Mouse (Mus musculus) heart, adult 9 months (tissue): ENCODE measurements around the gene Pim1.

Source experiments
- DNase-seq, 2 experiments: peaks; one replicate each; pipeline ENCODE4 v3.0.0; 2022; ENCODE audit warnings: low spot score in 2 of 2

The Pim1 gene

DNA sequence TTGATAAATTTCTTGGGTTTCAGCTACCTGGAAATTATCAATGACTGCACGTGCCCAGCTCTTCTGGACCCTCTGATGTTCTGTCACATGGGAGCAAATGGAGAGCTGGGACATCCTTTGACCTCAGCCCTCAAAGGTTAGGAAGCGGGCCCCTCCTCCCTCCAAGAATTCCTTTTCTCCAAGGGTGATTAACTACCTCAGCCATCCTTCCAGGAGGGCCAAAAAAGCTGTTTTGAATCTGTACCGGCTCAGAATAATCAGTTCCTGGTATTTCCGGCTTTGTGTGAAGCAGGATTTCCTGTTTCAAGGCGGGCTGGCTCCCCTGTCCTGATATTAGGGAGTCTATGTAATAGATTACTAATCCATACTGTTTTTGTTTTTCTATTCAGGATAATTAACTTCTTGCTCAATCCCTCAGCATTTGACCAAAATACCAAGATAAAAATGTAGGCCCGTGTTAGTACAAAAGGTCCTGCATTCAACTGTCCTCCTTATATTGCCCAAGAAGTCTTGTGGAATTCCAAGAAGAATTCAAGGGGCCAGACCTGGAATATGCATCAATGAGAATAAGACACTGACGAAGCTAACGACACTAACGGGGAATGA is 25.0 kb upstream of the Pim1 start:
- no peak for DNase-seq

DNA sequence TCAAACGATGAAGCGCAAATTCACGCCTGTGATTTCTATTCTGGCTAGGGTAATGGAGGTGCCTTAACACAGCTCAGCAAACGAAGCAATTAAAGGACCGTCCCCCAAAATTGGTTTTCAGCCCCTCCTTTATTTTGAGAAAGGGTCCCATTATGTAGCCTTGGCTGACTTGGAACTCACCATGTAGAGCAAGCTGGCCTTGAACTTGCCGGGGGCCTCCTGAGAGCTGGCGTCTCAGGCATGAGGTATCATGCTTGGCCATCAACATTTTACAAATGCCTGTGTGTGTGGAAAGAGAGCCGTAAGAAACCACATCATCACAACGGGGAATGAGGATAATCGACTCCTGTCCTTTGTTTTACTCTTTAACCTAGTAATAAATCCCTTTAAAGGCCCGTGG is 23.5 kb upstream of the Pim1 start:
- DNase-seq = no peak

DNA sequence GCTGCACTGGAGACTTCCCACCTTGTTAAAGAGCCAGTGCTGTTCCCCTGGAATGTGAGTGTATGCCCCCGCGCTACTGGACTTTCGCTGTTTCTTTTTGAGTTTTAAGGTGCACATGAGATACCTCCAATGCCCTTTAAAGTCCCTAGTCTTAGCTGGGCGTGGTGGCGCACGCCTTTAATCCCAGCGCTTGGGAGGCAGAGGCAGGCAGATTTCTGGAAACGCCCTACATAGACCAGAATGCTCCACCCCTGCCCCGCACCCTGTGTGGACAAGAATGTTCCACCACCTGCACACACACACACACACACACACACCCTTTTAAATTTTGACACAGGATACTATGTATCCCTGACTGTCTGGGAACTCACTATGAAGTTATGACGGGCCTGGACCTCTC is 17.1 kb upstream of the Pim1 start:
- DNase-seq = no peak

- DNase-seq = no peak
Observed at GRCm38 (mm10) chr17:29474036-29474435, 16.5 kb upstream of the Pim1 start.

GRCm38 (mm10) chr17:29475142-29475541 is 15.4 kb upstream of the Pim1 start:
- DNase-seq = no peak

DNA sequence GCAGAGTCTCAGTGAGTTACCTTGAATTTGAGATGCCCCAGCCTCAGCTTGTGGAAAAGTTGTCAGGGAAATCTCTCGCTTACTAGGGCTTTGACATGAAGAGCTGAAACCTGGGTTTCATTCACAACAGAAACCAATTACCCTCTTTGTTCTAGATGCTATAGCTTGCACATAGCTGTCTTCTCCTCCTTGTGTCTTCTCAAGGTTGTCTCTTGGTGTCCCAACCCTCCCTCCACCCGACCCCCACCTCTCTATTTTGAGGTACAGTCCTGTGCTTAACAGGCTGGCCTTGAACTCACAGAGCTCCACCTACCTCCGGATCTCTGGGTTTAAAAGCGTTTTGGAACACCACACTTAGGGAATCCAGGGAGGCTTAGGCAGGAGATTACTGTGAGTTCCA is 14.1 kb upstream of the Pim1 start:
- DNase-seq = no peak

GRCm38 (mm10) chr17:29477357-29477756 is 13.2 kb upstream of the Pim1 start:
- no peak for DNase-seq

DNA sequence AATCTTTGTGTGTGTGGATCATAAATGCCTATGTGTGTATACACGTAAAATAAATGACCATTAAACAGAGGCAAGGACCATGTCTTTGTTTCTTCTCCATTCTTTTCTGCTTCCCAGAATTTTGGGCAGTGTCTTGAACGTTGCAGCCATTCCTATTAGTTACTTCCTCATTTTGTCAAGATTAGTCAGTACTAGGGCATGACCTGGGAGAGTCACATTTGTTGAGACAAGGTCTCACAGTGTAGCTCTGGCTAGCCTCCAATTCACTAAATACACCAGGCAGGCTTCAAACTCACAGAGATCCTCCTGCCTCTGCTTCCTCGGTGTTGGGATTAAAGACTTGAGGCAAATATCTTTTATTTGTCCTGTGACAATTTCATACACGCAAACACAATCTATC is 12.3 kb upstream of the Pim1 start:
- DNase-seq = no peak

DNA sequence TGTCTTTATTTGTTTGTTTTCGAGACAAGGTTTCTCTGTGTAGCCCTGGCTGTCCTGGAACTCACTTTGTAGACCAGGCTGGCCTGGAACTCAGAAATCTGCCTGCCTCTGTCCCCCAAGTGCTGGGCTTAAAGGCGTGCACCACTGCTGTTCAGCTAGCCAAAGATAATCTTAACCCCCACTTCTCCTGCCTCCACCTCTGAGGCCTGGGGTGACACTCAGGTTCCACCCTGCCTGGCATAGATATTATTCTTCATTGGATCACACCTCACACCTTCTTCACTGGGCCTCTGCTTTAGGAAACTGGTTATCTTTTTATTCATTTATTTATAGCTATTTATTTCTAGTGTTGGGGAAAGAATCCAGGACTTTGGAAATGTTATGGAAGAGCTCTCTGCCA is 10.3 kb upstream of the Pim1 start:
- DNase-seq = no peak

DNA sequence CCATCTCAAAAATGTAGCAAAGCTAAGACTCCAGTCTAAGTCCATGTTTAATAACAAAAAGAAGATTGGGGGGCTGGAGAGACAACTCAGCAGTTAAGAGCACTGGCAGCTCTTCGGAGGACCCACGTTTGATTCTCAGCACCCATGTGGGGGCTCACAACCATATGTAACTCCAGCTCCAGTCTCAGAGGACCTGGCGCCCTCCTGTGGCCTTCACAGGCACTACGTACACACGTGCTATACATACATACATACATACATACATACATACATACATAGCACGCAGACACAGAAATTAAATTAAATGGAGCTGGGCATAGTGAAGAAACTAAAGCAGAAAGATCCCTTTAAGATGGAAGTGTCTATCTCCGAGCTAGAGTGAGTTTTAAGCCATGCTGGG is 7.9 kb upstream of the Pim1 start:
- no peak for DNase-seq

DNA sequence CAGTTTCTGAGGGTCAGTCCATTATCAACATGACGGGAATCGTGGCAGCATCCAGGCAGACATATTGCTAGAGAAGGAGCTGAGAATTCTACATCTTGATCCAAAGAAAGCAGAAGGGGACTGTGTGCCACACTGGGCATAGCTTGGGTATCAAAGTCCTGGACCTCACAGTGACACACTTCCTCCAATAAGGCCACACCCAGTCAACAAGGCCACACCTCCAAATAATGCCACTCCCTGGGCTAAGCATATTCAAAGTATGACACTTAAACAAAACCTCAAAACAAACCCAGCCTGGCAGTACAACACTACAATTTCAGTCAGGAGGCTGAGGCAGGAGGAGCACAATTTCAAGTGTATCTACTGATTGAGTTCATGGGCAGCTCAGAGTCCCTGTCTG is 7.3 kb upstream of the Pim1 start:
- no peak for DNase-seq

- no peak for DNase-seq
Observed at GRCm38 (mm10) chr17:29484431-29484830, 6.1 kb upstream of the Pim1 start.

DNA sequence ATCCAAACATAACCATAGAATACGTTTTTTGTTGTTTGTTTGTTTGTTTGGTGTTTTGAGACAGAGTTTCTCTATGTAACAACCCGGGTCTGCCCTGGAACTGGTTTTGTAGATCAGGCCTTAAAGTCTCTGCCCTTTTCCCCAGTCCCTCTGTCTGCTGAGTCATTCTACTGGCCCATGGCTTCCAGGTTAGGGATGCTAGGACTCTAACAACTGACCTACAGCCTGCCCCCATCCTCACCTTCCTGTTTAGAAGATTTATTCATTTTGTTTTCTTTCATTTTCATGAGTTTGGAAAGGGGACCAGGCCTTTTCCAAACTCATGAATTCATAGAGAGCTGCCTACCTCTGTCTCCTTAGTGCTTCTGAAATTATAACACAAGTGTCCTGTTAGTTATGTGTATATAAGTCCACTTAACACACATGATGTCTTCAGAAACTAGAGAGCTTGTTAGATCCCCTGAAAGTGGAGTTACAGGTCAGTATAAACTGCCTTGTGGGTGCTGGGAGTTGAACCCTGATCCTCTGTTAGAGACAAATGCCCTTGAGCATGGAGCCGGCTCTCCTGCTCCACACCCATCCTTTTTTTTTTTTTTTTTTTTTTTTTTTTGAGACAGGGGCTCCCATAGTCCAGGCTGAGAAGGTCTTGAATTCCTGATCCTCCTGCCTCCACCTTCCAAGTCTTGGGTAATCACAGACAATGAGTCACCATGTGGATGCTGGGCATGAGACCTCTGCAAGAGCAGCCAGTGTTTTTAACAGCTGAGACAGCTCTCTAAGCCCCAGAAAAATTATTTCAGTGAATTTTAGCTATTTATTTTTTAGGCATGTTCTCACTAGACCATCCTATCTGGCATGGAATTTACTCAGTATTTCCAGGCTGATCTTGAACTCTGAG is 5.0 kb upstream of the Pim1 start:
- peak in 1 of 2 experiments; percentile 50 for DNase-seq

DNA sequence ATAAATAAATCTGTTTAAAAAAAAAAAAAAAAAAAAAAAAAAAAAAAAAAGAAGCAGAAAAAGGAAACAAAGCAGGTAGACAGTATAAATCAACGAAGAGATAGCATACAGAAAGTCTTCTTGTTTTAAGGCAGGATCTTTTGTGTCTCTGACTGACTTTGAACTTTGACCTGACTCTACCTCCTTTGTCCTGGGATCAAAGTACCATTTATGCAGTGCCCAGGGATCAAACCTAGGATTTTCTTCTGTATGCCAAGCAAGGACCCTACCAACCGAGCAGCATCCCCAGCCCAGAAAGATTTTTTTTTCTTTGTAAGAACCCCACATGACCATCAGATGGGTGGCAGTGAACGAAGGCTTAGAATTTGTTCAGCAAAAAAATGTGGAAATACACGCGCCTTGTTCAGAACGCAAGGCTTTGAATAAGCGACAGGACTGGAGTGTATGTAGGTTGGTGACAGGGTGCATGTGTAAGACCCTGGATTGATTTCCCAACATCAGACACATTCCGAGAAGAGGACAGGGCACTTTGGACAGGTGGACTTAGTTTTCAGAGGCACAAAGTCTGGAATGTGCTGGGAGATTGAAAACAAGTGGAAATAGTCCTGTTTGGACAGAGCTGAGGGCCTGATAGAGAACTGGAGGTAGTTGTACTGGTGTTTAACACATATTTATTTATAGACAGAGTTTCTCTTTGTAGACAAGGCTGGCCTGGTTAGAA is 2.1 kb upstream of the Pim1 start:
- no peak for DNase-seq

DNA sequence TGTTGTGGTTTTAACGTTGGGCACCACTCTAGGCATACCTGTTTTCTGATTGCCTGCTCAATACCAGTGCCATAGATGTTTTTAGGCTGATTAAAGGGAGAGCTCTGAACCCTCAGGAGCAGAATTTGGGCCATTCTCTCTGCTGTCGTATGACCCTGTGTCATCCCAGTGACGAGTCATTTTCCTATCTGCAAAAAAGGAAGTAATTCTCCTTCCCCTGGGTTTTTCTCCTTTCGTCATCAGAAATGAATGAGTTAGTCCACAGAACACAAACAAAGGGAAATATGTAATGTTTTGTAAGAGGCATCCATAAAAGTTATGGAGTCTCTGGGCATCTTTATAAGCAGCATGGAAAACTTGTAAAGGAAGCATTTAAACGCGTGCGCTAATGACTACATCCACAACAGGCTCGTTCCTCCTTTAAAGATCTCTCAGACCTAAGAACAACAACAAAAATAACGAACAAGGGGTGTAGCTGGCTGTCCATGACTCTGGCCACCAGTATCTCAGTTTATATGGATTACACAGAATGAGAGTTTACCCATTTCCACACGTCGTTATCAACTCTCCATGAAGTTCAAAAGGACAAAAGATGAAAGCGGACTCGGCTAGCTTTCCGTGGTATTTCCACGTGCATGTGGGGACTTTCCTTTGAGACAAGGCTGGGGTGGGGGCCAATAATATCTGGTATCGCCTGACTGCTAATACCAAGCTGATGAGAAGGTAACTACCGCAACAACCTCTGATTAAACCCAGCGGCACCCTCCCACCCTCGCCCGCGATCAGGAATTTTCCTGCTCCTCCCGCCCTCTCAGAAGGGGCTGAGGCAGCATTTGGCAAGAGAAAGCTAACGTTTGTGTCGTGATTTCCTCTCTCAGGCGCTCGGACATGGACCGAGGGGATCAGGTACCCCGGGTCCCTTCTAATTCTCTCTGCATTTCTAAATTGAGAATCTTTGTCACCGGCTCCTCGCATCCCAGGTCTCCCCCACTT is 1.3 kb upstream of the Pim1 start:
- peak; percentile 63 for DNase-seq

DNA sequence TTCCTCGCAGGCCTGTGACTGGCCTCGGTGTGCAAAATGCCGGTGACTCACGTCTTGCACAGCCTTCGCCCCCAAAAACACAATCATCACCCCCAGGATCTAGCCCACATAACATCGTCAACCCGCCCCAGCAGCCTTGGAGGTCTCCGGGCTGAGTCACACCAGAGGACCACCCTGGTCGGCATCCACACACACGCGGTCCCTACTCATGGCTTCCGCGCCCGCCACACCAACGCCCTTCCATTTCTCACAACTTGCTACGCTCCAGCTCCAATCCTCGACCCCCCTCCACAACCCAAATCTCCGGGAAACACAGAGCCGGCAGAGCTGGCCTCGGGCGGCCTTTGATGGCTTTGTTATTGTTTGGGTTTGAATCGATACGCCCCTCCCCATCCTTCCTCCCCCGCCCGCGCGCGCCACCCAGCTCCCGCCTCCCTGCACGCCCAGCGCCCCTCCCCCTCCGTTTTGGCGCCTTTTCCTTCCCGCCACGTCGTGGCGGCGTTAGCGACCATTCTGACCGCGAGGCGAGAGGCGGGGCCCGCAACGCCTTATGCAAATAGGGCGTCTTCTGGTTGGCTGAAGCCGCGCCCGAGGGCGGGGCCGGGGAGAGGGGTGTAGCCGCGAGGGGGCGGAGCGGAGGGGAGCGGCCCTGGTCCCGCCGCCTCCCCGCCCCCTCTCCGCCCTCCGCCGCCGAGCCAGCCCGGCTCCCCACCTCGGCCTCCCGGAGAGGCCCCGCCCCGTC is 411 bp upstream of the Pim1 start:
- peak; percentile 97 to 98 for DNase-seq

- peak; percentile 53 to 69 for DNase-seq
Observed at GRCm38 (mm10) chr17:29491591-29492268, 1.2 kb downstream of the Pim1 start.

GRCm38 (mm10) chr17:29492269-29493191 is 2.0 kb downstream of the Pim1 start:
- peak; percentile 78 to 79 for DNase-seq

- DNase-seq = no peak
Observed at GRCm38 (mm10) chr17:29493461-29493980, 3.0 kb downstream of the Pim1 start.
